Mouse (Mus musculus) kidney, adult 8-10 months (tissue): ENCODE measurements around the gene Gm5152.
"Not testable (repeated sequence)": the region's sequence is repeated elsewhere in the genome, so short reads cannot be mapped to it uniquely, and the experiment has no call there.

ENCODE experiments used
- DNase-seq, 2 experiments: peaks; one replicate each; pipeline ENCODE4 v3.0.0; 2022

Gm5152 gene

DNA sequence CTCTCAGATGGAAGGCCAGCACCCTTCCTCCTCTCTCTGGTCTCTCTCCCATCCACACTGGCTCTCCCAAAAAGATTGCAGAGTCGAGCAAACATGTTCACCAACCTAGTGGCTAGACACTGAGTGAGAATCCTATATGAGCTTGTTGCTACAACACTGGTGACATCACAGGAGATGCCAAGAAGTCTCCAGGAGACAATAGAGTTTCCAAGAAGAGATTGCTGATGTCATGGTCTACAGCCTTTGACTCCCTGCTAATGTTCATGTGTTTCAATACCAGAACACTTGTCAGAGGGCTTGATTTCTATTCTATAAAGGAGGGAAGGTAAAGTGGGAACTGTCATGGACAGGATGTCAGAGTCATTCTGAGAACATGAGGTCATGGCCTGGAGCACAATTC, at the start of gene Gm5152:
Gm5152 (minus strand) TSS at position 101 of the 400 bp plus-strand sequence.
- not testable (repeated sequence) for DNase-seq

GRCm38 (mm10) chr5:10254768-10255167, 8.4 kb upstream of the Gm5152 start:
- DNase-seq, result not testable (repeated sequence)

GRCm38 (mm10) chr5:10245770-10246169, 556 bp downstream of the Gm5152 start:
- DNase-seq, result not testable (repeated sequence)

- not testable (repeated sequence) for DNase-seq
Measured at GRCm38 (mm10) chr5:10240436-10240835, 5.9 kb downstream of the Gm5152 start.

DNA sequence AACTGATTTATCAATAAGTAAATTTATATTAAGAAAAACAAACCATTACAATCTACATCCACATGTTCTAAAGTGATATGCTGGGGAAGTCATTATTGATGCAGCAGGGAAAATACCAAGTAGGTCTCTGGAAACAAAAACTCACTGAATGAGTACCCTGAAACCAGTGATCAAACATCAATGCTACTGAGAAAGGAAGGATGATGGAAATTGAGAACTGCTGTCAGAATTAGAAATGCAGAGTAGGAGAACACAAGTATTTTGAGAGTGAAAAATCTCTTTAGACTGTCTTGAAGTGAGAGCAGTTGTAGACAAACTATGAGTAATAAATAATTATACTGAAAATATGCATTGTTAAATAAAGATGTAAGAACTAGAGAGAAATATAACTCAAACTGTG, 26.0 kb downstream of the Gm5152 start:
- DNase-seq, result no peak

- no peak for DNase-seq
Measured at GRCm38 (mm10) chr5:10203067-10203466, 43.3 kb downstream of the Gm5152 start.

DNA sequence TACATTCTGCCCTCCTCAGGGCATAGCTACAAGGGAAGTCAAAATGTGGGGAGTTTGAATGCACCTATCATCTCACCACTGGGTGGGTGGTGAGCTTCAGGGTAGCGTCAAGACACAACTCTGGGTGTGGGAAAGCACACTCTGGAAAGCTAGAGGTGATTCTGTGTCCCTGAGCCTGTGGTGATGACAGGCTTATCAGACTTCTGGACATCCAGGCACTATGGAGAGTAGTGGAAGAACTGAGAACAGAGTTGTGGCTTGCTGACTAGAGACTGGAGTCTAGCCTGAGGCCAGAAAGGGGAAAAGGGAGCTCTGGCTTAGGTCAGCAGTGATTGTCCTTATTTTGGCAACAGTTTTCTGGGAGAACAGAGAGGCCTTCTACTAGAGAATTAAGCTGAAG, 49.4 kb downstream of the Gm5152 start:
- DNase-seq, result no peak
